Mouse (Mus musculus): ENCODE results near the gene Plekho2. TPM values are rescaled to one million over a fixed set of nuclear protein-coding genes. Genes with fewer than 3 reads are reported as not detected.
A peak's percentile ranks its signal among the peaks of the same experiment; 100 is the strongest.

Plekho2 gene
- total RNA-seq (2014; rRNA removed; ENCODE audit: low replicate concordance): 12.8 and 21.0 TPM in 2 replicates
- 7.6 and 8.3 TPM in 2 replicates for polyA plus RNA-seq (2015; fragmentation: Nextera tagmentation; extraction: Ambion mirVana)

DNA sequence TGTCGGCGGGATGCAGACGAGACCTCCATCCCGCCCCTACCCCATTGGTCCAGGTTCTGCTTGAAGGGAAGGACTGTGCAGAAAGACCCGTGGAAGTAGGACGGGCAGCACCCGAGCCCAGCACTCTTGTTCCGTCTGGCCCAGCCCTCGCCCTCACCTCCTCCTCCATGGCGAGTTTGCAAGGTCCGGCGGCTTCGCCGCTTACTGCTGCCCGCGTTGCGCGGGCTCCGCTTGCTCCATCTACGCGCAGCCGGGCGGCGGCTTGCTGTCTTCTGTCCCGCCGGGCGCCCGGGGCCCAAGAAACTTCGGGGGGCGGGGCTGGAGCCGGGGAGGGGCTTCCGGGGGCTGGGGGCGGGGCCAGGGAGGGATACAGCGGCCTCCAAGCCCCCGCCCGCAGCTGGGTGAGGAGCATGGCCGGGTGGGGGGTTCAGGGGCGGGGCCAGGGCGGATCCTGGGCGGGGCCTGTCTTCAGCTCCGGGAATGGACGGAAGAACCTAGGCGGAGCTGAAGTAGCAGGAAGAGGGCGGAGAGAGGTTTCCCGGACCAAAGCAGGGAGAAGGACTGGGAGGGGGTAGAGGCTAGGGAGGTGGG is at the start of gene Plekho2:
Plekho2 (minus strand) TSS at position 260 of the 591 bp plus-strand sequence.
- Histone ChIP-seq H3K9ac (replicated peaks; ENCODE audit: low read depth, low read length) (peak within 1 kb of the TSS; percentile 62), H3K4me3 (ENCODE audit: low read depth, low read length) (peak within 1 kb of the TSS; percentile 72), H3K9me3 (replicated peaks; ENCODE audit: control insufficient read depth, low read length) (no peaks in the 10 kb centered on the region), H3K36me3 (replicated peaks; ENCODE audit: control insufficient read depth, insufficient read depth, low read length) (no peaks in the 10 kb centered on the region), H3K4me2 (ENCODE audit: low read depth, low read length) (peak within 1 kb of the TSS; percentile 72), H3K27ac (ENCODE audit: low read depth) (peak within 1 kb of the TSS; percentile 70), H3K4me1 (ENCODE audit: control insufficient read depth, insufficient read depth) (peaks cover 23% of the 10 kb centered on the region), H3K27me3 (ENCODE audit: control insufficient read depth, insufficient read depth, low read length) (no peaks in the 10 kb centered on the region)
- TF ChIP-seq CTCF (IDR thresholded peaks at IDR 0.05; ENCODE audit: low read depth): no peak
- TF ChIP-seq EP300 (IDR thresholded peaks at IDR 0.05; ENCODE audit: low read depth): no peak
- WGBS: under 1% methylated on average over 42 of the region's 45 CpGs
- ATAC-seq (ENCODE audit: insufficient read depth, low read depth) (peak; percentile 90), DNase-seq (ENCODE audit: low spot score) (peak; percentile 97)

DNA sequence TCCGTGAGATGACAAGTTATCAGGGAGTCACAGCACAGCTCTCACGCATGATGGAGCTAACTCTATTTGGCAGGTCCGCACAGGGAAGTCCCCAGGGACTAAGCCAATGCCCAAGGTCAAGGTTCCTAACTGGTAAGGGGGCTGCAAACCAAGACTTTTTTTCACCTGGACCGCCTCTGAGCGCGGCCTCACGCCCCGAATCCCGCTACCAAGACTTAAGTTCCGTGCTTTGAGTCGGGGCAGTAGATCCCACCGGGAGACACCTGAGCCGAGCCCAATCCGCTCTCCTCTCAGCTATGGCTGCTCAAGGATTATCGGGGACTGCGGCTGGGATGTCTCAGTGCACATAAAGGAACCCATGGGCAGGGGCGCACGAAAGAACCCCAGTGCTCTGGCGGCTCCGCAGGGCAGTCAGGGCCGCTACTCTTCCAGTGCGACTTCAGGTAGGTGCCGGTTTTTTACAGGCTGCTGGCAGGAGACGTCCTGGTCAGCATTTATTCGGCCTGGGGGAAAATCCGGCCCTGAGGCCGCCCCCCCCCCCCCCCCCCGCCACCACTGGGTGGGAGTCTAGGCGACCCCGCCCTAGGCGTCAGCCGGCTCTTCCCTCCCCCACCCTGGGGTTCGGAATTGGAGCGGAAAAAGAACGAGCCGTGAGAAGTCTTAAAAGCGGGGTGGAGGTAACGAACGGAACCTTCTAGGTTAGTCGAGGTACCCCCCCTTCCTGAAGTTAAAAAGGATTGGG is 49.4 kb upstream of the Plekho2 start, which contains the start of gene Rbpms2:
Rbpms2 (plus strand) TSS at position 624 of the 742 bp plus-strand sequence.
- Histone ChIP-seq H3K9me3 (replicated peaks; ENCODE audit: control insufficient read depth, low read length) (no peaks in the 10 kb centered on the region), H3K27me3 (ENCODE audit: control insufficient read depth, insufficient read depth, low read length) (no peaks in the 10 kb centered on the region), H3K27ac (ENCODE audit: low read depth) (peak within 1 kb of the TSS; percentile 90), H3K9ac (replicated peaks; ENCODE audit: low read depth, low read length) (peak within 1 kb of the TSS; percentile 84), H3K36me3 (replicated peaks; ENCODE audit: control insufficient read depth, insufficient read depth, low read length) (no peaks in the 10 kb centered on the region), H3K4me3 (ENCODE audit: low read depth, low read length) (peak within 1 kb of the TSS; percentile 71), H3K4me1 (ENCODE audit: control insufficient read depth, insufficient read depth) (no peaks in the 10 kb centered on the region), H3K4me2 (ENCODE audit: low read depth, low read length) (peak within 1 kb of the TSS; percentile 76)
- no peak; the same call in 1 of the 2 replicates for ATAC-seq (ENCODE audit: insufficient read depth, low read depth)
- WGBS: 1% methylated on average over 37 of the region's 40 CpGs
- peak; percentile 50 for DNase-seq (ENCODE audit: low spot score)
- no peak for TF ChIP-seq CTCF (IDR thresholded peaks at IDR 0.05; ENCODE audit: low read depth)
- TF ChIP-seq EP300 (IDR thresholded peaks at IDR 0.05; ENCODE audit: low read depth): no peak

DNA sequence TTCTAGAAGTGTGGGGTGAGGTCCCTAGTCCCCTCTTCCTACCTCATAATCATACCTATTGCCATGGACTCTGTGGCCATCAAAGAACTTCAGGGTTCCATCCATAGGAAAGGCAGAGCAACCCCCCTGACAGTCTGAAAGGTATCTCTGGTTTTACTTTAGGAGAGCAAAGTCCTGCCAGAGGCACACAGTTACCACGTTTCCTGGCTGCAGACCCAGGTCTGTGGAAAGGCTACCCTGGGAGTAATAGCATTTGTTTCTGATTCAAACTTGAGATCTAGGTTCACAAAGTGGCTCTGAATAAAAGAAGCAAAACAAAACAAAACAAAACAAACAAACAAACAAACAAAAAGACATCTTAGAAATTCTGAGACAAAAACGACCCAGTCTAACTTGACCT is 44.4 kb upstream of the Plekho2 start:
- no peaks in the 10 kb centered on the region for H3K36me3 ChIP-seq (replicated peaks; ENCODE audit: control insufficient read depth, insufficient read depth, low read length)
- no peaks in the 10 kb centered on the region for H3K9me3 ChIP-seq (replicated peaks; ENCODE audit: control insufficient read depth, low read length)
- no peak overlapping the region for H3K27ac ChIP-seq (ENCODE audit: low read depth)
- ATAC-seq (ENCODE audit: insufficient read depth, low read depth) (no peak), DNase-seq (ENCODE audit: low spot score) (no peak)
- no peak overlapping the region for H3K4me2 ChIP-seq (ENCODE audit: low read depth, low read length)
- TF ChIP-seq EP300 (IDR thresholded peaks at IDR 0.05; ENCODE audit: low read depth) (no peak), CTCF (IDR thresholded peaks at IDR 0.05; ENCODE audit: low read depth) (no peak)
- no peaks in the 10 kb centered on the region for H3K4me1 ChIP-seq (ENCODE audit: control insufficient read depth, insufficient read depth)
- H3K27me3 ChIP-seq (ENCODE audit: control insufficient read depth, insufficient read depth, low read length): no peaks in the 10 kb centered on the region
- WGBS: 66% methylated on average over 2 of the region's 2 CpGs
- no peak overlapping the region for H3K9ac ChIP-seq (replicated peaks; ENCODE audit: low read depth, low read length)
- no peak overlapping the region for H3K4me3 ChIP-seq (ENCODE audit: low read depth, low read length)

DNA sequence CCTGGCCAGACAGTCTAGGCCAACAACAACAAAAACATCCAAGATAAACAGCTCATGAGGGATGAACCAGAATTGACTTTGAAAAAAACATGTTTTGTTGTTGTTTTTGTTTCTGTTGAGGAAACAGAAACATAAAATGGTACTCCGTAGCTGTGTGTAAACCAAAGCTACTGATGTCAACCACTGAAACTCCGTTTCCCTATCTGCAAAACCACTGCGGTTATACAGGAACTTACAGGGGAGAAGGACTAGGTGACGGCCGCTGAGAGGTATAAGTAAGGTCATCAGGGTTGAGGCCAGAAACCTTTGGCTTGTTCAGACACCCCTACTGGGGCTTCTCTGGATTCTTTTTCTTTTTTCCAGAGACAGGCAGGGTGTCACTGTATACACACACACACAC is 43.0 kb upstream of the Plekho2 start:
- TF ChIP-seq EP300 (IDR thresholded peaks at IDR 0.05; ENCODE audit: low read depth): no peak
- no peak for TF ChIP-seq CTCF (IDR thresholded peaks at IDR 0.05; ENCODE audit: low read depth)
- no peak overlapping the region for H3K4me3 ChIP-seq (ENCODE audit: low read depth, low read length)
- 76% methylated on average over 5 of the region's 5 CpGs for WGBS

DNA sequence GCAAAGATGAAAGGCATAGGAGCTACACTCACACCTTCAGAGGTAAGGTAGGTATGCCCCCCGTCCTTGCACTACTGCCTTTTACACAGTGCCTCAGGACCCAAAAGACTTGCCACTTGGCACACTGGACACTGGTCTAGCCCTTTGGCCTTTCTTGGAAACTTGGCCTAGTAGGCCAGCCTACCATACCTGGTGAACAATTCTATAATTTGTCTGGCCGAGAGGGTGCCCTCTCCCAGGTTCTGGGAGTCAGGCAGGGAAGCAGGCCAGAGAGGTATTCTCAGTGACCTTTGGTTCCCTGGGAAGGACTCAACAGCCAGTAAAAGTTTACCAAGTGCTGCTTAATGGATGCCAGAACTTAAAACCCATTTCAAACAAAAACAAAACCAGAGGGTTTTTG is 41.8 kb upstream of the Plekho2 start:
- no peak for DNase-seq (ENCODE audit: low spot score)
- WGBS: 75% methylated on average over 2 of the region's 2 CpGs
- TF ChIP-seq CTCF (IDR thresholded peaks at IDR 0.05; ENCODE audit: low read depth) (no peak), EP300 (IDR thresholded peaks at IDR 0.05; ENCODE audit: low read depth) (no peak)

More for the DNA sequence above, 43.0 kb upstream of the Plekho2 start:
- no peak overlapping the region for H3K27ac ChIP-seq (ENCODE audit: low read depth)
- H3K36me3 ChIP-seq (replicated peaks; ENCODE audit: control insufficient read depth, insufficient read depth, low read length): no peaks in the 10 kb centered on the region
- H3K9ac ChIP-seq (replicated peaks; ENCODE audit: low read depth, low read length): no peak overlapping the region
- no peaks in the 10 kb centered on the region for H3K9me3 ChIP-seq (replicated peaks; ENCODE audit: control insufficient read depth, low read length)
- DNase-seq (ENCODE audit: low spot score): no peak
- no peak overlapping the region for H3K4me2 ChIP-seq (ENCODE audit: low read depth, low read length)
- no peaks in the 10 kb centered on the region for H3K27me3 ChIP-seq (ENCODE audit: control insufficient read depth, insufficient read depth, low read length)
- ATAC-seq (ENCODE audit: insufficient read depth, low read depth): no peak
- H3K4me1 ChIP-seq (ENCODE audit: control insufficient read depth, insufficient read depth): no peaks in the 10 kb centered on the region

More for the DNA sequence above, 41.8 kb upstream of the Plekho2 start:
- ATAC-seq (ENCODE audit: insufficient read depth, low read depth): no peak
- Histone ChIP-seq H3K9me3 (replicated peaks; ENCODE audit: control insufficient read depth, low read length) (no peaks in the 10 kb centered on the region), H3K36me3 (replicated peaks; ENCODE audit: control insufficient read depth, insufficient read depth, low read length) (no peaks in the 10 kb centered on the region), H3K27me3 (ENCODE audit: control insufficient read depth, insufficient read depth, low read length) (no peaks in the 10 kb centered on the region), H3K4me3 (ENCODE audit: low read depth, low read length) (no peak overlapping the region), H3K27ac (ENCODE audit: low read depth) (no peak overlapping the region), H3K4me1 (ENCODE audit: control insufficient read depth, insufficient read depth) (no peaks in the 10 kb centered on the region), H3K4me2 (ENCODE audit: low read depth, low read length) (no peak overlapping the region), H3K9ac (replicated peaks; ENCODE audit: low read depth, low read length) (no peak overlapping the region)

All from heart, postnatal 0 days (tissue).